Mouse (Mus musculus) G1E (cell line): ENCODE measurements around the gene Tmem19.

ENCODE experiments used
- CTCF ChIP-seq: IDR thresholded peaks from 2 replicates; pipeline ENCODE4 v1.5.1; 2012; ENCODE audit warnings: low read depth, low read length, inconsistent platforms, mixed read lengths
- GATA1 ChIP-seq: IDR thresholded peaks from 2 replicates; pipeline ENCODE4 v1.6.1; 2012; ENCODE audit warnings: borderline replicate concordance, low read length, inconsistent platforms, mixed read lengths
- POLR2AphosphoS5 ChIP-seq: IDR thresholded peaks from 2 replicates; pipeline ENCODE4 v1.6.1; 2012; ENCODE audit warnings: low read depth, low read length, inconsistent platforms; ENCODE audit not compliant: insufficient replicate concordance

- TF ChIP-seq CTCF: no peak
- no peak for TF ChIP-seq POLR2AphosphoS5
- TF ChIP-seq GATA1: no peak
These were observed 28.8 kb downstream of the Tmem19 start for GRCm38 (mm10) chr10:115333528-115333927.
